Mouse (Mus musculus) CH12.LX (cell line): ENCODE results near the gene Ctnnbip1. TPM values are rescaled to one million over a fixed set of nuclear protein-coding genes. Genes with fewer than 3 reads are reported as not detected.

Source experiments
- DNase-seq: peaks from one replicate; pipeline ENCODE4 v3.0.0-alpha.2; 2013; ENCODE audit errors: extremely low read depth
- H3K27ac ChIP-seq: 2 replicates; pipeline ENCODE4 v1.5.1; 2012; ENCODE audit warnings: low read depth, mild to moderate bottlenecking, control low read depth, moderate library complexity; ENCODE audit not compliant: insufficient read depth
- H3K27me3 ChIP-seq: replicated peaks from 2 replicates; pipeline ENCODE3; 2012; ENCODE audit warnings: inconsistent platforms
- H3K36me3 ChIP-seq, 2 experiments: replicated peaks in 1 of 2; 2 replicates each; pipeline versions ENCODE3 to v1.6.1; 2012; ENCODE audit warnings: inconsistent platforms in 1 of 2, low read length in 1 of 2, mild to moderate bottlenecking in 1 of 2, mixed read lengths in 1 of 2, moderate library complexity in 1 of 2; ENCODE audit not compliant: control insufficient read depth in 1 of 2, insufficient read depth in 1 of 2
- H3K4me1 ChIP-seq, 2 experiments: 2 replicates each; pipeline ENCODE4 v1.6.1; 2012; ENCODE audit warnings: inconsistent platforms in 1 of 2, moderate library complexity in 1 of 2; ENCODE audit not compliant: insufficient read depth in 2 of 2, control insufficient read depth in 1 of 2
- H3K4me2 ChIP-seq: 2 replicates; pipeline ENCODE4 v1.6.1; 2012; ENCODE audit warnings: low read depth, mild to moderate bottlenecking, control low read depth; ENCODE audit not compliant: poor library complexity, insufficient read depth, severe bottlenecking
- H3K4me3 ChIP-seq, 3 experiments: fragments of 150-350 bp in 1 of 3; sonication (generic) in 1 of 3; replicated peaks in 1 of 3; 2 replicates each; pipeline versions ENCODE3 to v1.5.1; 2011 to 2012; ENCODE audit warnings: low read depth in 2 of 3, low read length in 2 of 3, mild to moderate bottlenecking in 2 of 3, moderate library complexity in 2 of 3, control low read depth in 1 of 3, improper control_type of control experiment in 1 of 3, inconsistent platforms in 1 of 3, mixed read lengths in 1 of 3; ENCODE audit not compliant: poor library complexity in 1 of 3
- H3K79me2 ChIP-seq: replicated peaks from 2 replicates; pipeline ENCODE4 v1.6.1; 2012; ENCODE audit warnings: mild to moderate bottlenecking, moderate library complexity; ENCODE audit not compliant: control insufficient read depth, poor library complexity, insufficient read depth, severe bottlenecking; ENCODE audit errors: extremely low read depth
- H3K9ac ChIP-seq: 2 replicates; pipeline ENCODE4 v1.6.1; 2012; ENCODE audit warnings: low read depth, mild to moderate bottlenecking, control low read depth, moderate library complexity; ENCODE audit not compliant: insufficient read depth
- H3K9me3 ChIP-seq: replicated peaks from 2 replicates; pipeline ENCODE3; 2012; ENCODE audit warnings: low read length, inconsistent platforms, mixed read lengths
- CHD1 ChIP-seq: IDR thresholded peaks from 2 replicates; pipeline ENCODE4 v1.6.1; 2012; ENCODE audit warnings: low read depth, low read length, improper control_type of control experiment, inconsistent platforms
- ETS1 ChIP-seq: conservative IDR thresholded peaks from 2 replicates; pipeline ENCODE4 v1.6.1; 2012; ENCODE audit warnings: low read depth, mild to moderate bottlenecking, inconsistent platforms, low read length, improper control_type of control experiment, moderate library complexity
- JUND ChIP-seq: conservative IDR thresholded peaks from 2 replicates; pipeline ENCODE4 v1.6.1; 2011; ENCODE audit warnings: low read depth, low read length, improper control_type of control experiment
- MAX ChIP-seq: IDR thresholded peaks from 2 replicates; pipeline ENCODE4 v1.6.1; 2011; ENCODE audit warnings: low read length, improper control_type of control experiment
- MEF2A ChIP-seq: IDR thresholded peaks from 2 replicates; pipeline ENCODE4 v1.6.1; 2014; ENCODE audit warnings: low read depth, mild to moderate bottlenecking, inconsistent platforms, low read length, improper control_type of control experiment, borderline replicate concordance
- NRF1 ChIP-seq: IDR thresholded peaks from 2 replicates; pipeline ENCODE4 v1.6.1; 2014; ENCODE audit warnings: low read depth, mild to moderate bottlenecking, inconsistent platforms, low read length, improper control_type of control experiment, moderate library complexity
- POLR2AphosphoS2 ChIP-seq: IDR thresholded peaks from 2 replicates; pipeline ENCODE4 v1.6.1; 2011; ENCODE audit warnings: low read depth, low read length, improper control_type of control experiment
- RCOR1 ChIP-seq: conservative IDR thresholded peaks from 2 replicates; pipeline ENCODE4 v1.6.1; 2012; ENCODE audit warnings: low read depth, mild to moderate bottlenecking, inconsistent platforms, low read length, improper control_type of control experiment
- SMC3 ChIP-seq: IDR thresholded peaks from 2 replicates; pipeline ENCODE4 v1.6.1; 2011; ENCODE audit warnings: low read depth, low read length, improper control_type of control experiment
- UBTF ChIP-seq: IDR thresholded peaks from 2 replicates; pipeline ENCODE4 v1.6.1; 2012; ENCODE audit warnings: low read depth, mild to moderate bottlenecking, inconsistent platforms, low read length, improper control_type of control experiment, moderate library complexity
- USF2 ChIP-seq: conservative IDR thresholded peaks from 2 replicates; pipeline ENCODE4 v1.6.1; 2011; ENCODE audit warnings: low read depth, low read length, improper control_type of control experiment
- ZC3H11A ChIP-seq: IDR thresholded peaks from 2 replicates; pipeline ENCODE4 v1.6.1; 2012; ENCODE audit warnings: low read depth, mild to moderate bottlenecking, inconsistent platforms, low read length, improper control_type of control experiment
- ZKSCAN1 ChIP-seq: IDR thresholded peaks from 2 replicates; pipeline ENCODE4 v1.6.1; 2012; ENCODE audit warnings: low read depth, inconsistent platforms, low read length, improper control_type of control experiment, borderline replicate concordance
- ZMIZ1 ChIP-seq: IDR thresholded peaks from 2 replicates; pipeline ENCODE4 v1.6.1; 2012; ENCODE audit warnings: low read depth, mild to moderate bottlenecking, inconsistent platforms, low read length, improper control_type of control experiment
- dilution Hi-C: fragments of 300-500 bp; cut with MboI; formaldehyde crosslinking; loops from 2 replicates; pipeline ENCODE4 v1.14.3; 2020; ENCODE audit warnings: low sequenced_read_pairs; ENCODE audit not compliant: extremely low pct_unique_long_range_greater_than_20kb, extremely low pct_ligation_motif_present
- in situ Hi-C: fragments of 300-500 bp; cut with MboI; formaldehyde crosslinking; loops from 3 replicates; pipeline ENCODE4 v1.14.3; 2019; ENCODE audit warnings: low sequenced_read_pairs, low pct_ligation_motif_present, low pct_unique_long_range_greater_than_20kb, mixed read lengths
- polyA plus RNA-seq: library from polyadenylated mRNA; unstranded; fragments of >175 nt; gene quantifications from 2 replicates; pipeline ENCODE4 v1.2.1, GENCODE M21; 2012; ENCODE audit warnings: low read depth; ENCODE audit not compliant: insufficient read length
- total RNA-seq, 2 experiments: library from RNA; depleted of rRNA; stranded (reverse); fragments of 300-350 nt in 1 of 2; fragments of >200 nt in 1 of 2; gene quantifications; 2 replicates each; pipeline ENCODE4 v1.2.3; 2012 to 2014

The Ctnnbip1 gene
- total and polyA plus RNA-seq, 3 experiments, result 4.5 to 5.9 (median 5.7) TPM

- Histone ChIP-seq H3K9ac (no peak overlapping the region), H3K79me2 (no peaks in the 10 kb centered on the region), H3K27ac (no peak overlapping the region), H3K36me3 (no peaks in the 10 kb centered on the region), H3K9me3 (no peaks in the 10 kb centered on the region), H3K27me3 (peaks cover under 1% of the 10 kb centered on the region), H3K4me2 (no peak overlapping the region), H3K4me1 (peaks cover 4 to 7% of the 10 kb centered on the region in 2 experiments), H3K4me3 (no peak overlapping the region)
- dilution Hi-C loops (no loop called here), in situ Hi-C loops (loop anchor here (5.0 kb wide), 1 partner anchor 75 kb away; the partner anchor contains the start of gene Rbp7)
- TF ChIP-seq JUND, result no peak
- no peak for TF ChIP-seq NRF1
- no peak for TF ChIP-seq RCOR1
- TF ChIP-seq ZMIZ1, result no peak
- no peak for TF ChIP-seq ETS1
- no peak for TF ChIP-seq SMC3
- TF ChIP-seq CHD1, result no peak
- no peak for TF ChIP-seq UBTF
- DNase-seq, result no peak
Observed at GRCm38 (mm10) chr4:149527621-149528354, 9.8 kb downstream of the Ctnnbip1 start.

GRCm38 (mm10) chr4:149529691-149530090 is 11.7 kb downstream of the Ctnnbip1 start:
- no peak overlapping the region for H3K27ac ChIP-seq
- H3K4me1 ChIP-seq, result peaks cover 4 to 7% of the 10 kb centered on the region in 2 experiments
- dilution Hi-C loops, result no loop called here
- H3K4me2 ChIP-seq, result no peak overlapping the region; the same call in 1 of the 2 replicates
- TF ChIP-seq USF2, result no peak
- no peak for TF ChIP-seq MEF2A
- no peak for TF ChIP-seq RCOR1
- no peak for TF ChIP-seq ZKSCAN1
- no peak for TF ChIP-seq POLR2AphosphoS2
- TF ChIP-seq MAX, result no peak
- TF ChIP-seq ZC3H11A, result no peak
- TF ChIP-seq SMC3, result no peak
- TF ChIP-seq, all 38 proteins: peak for 0
- Histone ChIP-seq H3K9ac (no peak overlapping the region), H3K9me3 (no peaks in the 10 kb centered on the region), H3K79me2 (no peaks in the 10 kb centered on the region), H3K27me3 (no peaks in the 10 kb centered on the region), H3K4me3 (no peak overlapping the region), H3K36me3 (no peaks in the 10 kb centered on the region)
- no peak for DNase-seq
- in situ Hi-C loops, result loop anchor here (5.0 kb wide), 1 partner anchor 77 kb away; the partner anchor contains the start of gene Rbp7
